Mouse (Mus musculus) CH12.LX (cell line): Measurements from ENCODE around the gene Rad21l. TPM values are rescaled to one million over a fixed set of nuclear protein-coding genes. Genes with fewer than 3 reads are reported as not detected.

Experiments used
- DNase-seq: peaks from one replicate; pipeline ENCODE4 v3.0.0-alpha.2; 2013; ENCODE audit errors: extremely low read depth
- H3K27ac ChIP-seq: 2 replicates; pipeline ENCODE4 v1.5.1; 2012; ENCODE audit warnings: low read depth, mild to moderate bottlenecking, control low read depth, moderate library complexity; ENCODE audit not compliant: insufficient read depth
- H3K27me3 ChIP-seq: replicated peaks from 2 replicates; pipeline ENCODE3; 2012; ENCODE audit warnings: inconsistent platforms
- H3K36me3 ChIP-seq, 2 experiments: replicated peaks in 1 of 2; 2 replicates each; pipeline versions ENCODE3 to v1.6.1; 2012; ENCODE audit warnings: inconsistent platforms in 1 of 2, low read length in 1 of 2, mild to moderate bottlenecking in 1 of 2, mixed read lengths in 1 of 2, moderate library complexity in 1 of 2; ENCODE audit not compliant: control insufficient read depth in 1 of 2, insufficient read depth in 1 of 2
- H3K4me1 ChIP-seq, 2 experiments: 2 replicates each; pipeline ENCODE4 v1.6.1; 2012; ENCODE audit warnings: inconsistent platforms in 1 of 2, moderate library complexity in 1 of 2; ENCODE audit not compliant: insufficient read depth in 2 of 2, control insufficient read depth in 1 of 2
- H3K4me2 ChIP-seq: 2 replicates; pipeline ENCODE4 v1.6.1; 2012; ENCODE audit warnings: low read depth, mild to moderate bottlenecking, control low read depth; ENCODE audit not compliant: poor library complexity, insufficient read depth, severe bottlenecking
- H3K4me3 ChIP-seq, 3 experiments: fragments of 150-350 bp in 1 of 3; sonication (generic) in 1 of 3; replicated peaks in 1 of 3; 2 replicates each; pipeline versions ENCODE3 to v1.5.1; 2011 to 2012; ENCODE audit warnings: low read depth in 2 of 3, low read length in 2 of 3, mild to moderate bottlenecking in 2 of 3, moderate library complexity in 2 of 3, control low read depth in 1 of 3, improper control_type of control experiment in 1 of 3, inconsistent platforms in 1 of 3, mixed read lengths in 1 of 3; ENCODE audit not compliant: poor library complexity in 1 of 3
- H3K79me2 ChIP-seq: replicated peaks from 2 replicates; pipeline ENCODE4 v1.6.1; 2012; ENCODE audit warnings: mild to moderate bottlenecking, moderate library complexity; ENCODE audit not compliant: control insufficient read depth, poor library complexity, insufficient read depth, severe bottlenecking; ENCODE audit errors: extremely low read depth
- H3K9ac ChIP-seq: 2 replicates; pipeline ENCODE4 v1.6.1; 2012; ENCODE audit warnings: low read depth, mild to moderate bottlenecking, control low read depth, moderate library complexity; ENCODE audit not compliant: insufficient read depth
- H3K9me3 ChIP-seq: replicated peaks from 2 replicates; pipeline ENCODE3; 2012; ENCODE audit warnings: low read length, inconsistent platforms, mixed read lengths
- CTCF ChIP-seq, 2 experiments: IDR thresholded peaks in 1 of 2; conservative IDR thresholded peaks in 1 of 2; 2 replicates each; pipeline ENCODE4 v1.5.1; 2011 to 2012; ENCODE audit warnings: low read depth in 2 of 2, low read length in 2 of 2, improper control_type of control experiment in 1 of 2, inconsistent platforms in 1 of 2, mild to moderate bottlenecking in 1 of 2, moderate library complexity in 1 of 2
- E2F4 ChIP-seq: IDR thresholded peaks from 2 replicates; pipeline ENCODE4 v1.6.1; 2011; ENCODE audit warnings: low read depth, low read length, improper control_type of control experiment; ENCODE audit not compliant: insufficient replicate concordance
- ETS1 ChIP-seq: conservative IDR thresholded peaks from 2 replicates; pipeline ENCODE4 v1.6.1; 2012; ENCODE audit warnings: low read depth, mild to moderate bottlenecking, inconsistent platforms, low read length, improper control_type of control experiment, moderate library complexity
- GABPA ChIP-seq: IDR thresholded peaks from 2 replicates; pipeline ENCODE4 v1.6.1; 2012; ENCODE audit warnings: low read depth, low read length, improper control_type of control experiment, inconsistent platforms; ENCODE audit not compliant: insufficient replicate concordance
- HCFC1 ChIP-seq: IDR thresholded peaks from 2 replicates; pipeline ENCODE4 v1.6.1; 2012; ENCODE audit warnings: low read depth, mild to moderate bottlenecking, inconsistent platforms, low read length, improper control_type of control experiment
- JUND ChIP-seq: conservative IDR thresholded peaks from 2 replicates; pipeline ENCODE4 v1.6.1; 2011; ENCODE audit warnings: low read depth, low read length, improper control_type of control experiment
- MAFK ChIP-seq: IDR thresholded peaks from 2 replicates; pipeline ENCODE4 v1.6.1; 2011; ENCODE audit warnings: low read length, improper control_type of control experiment; ENCODE audit not compliant: insufficient replicate concordance
- MXI1 ChIP-seq: IDR thresholded peaks from 2 replicates; pipeline ENCODE4 v1.6.1; 2011; ENCODE audit warnings: mild to moderate bottlenecking, low read depth, low read length, improper control_type of control experiment
- NELFE ChIP-seq: IDR thresholded peaks from 2 replicates; pipeline ENCODE4 v1.6.1; 2011; ENCODE audit warnings: low read depth, low read length, improper control_type of control experiment
- NRF1 ChIP-seq: IDR thresholded peaks from 2 replicates; pipeline ENCODE4 v1.6.1; 2014; ENCODE audit warnings: low read depth, mild to moderate bottlenecking, inconsistent platforms, low read length, improper control_type of control experiment, moderate library complexity
- POLR2A ChIP-seq: IDR thresholded peaks from 2 replicates; pipeline ENCODE4 v1.6.1; 2011; ENCODE audit warnings: low read depth, mild to moderate bottlenecking, improper control_type of control experiment, low read length
- SMC3 ChIP-seq: IDR thresholded peaks from 2 replicates; pipeline ENCODE4 v1.6.1; 2011; ENCODE audit warnings: low read depth, low read length, improper control_type of control experiment
- TCF12 ChIP-seq: IDR thresholded peaks from 2 replicates; pipeline ENCODE4 v1.6.1; 2014; ENCODE audit warnings: low read depth, mild to moderate bottlenecking, inconsistent platforms, low read length, improper control_type of control experiment
- UBTF ChIP-seq: IDR thresholded peaks from 2 replicates; pipeline ENCODE4 v1.6.1; 2012; ENCODE audit warnings: low read depth, mild to moderate bottlenecking, inconsistent platforms, low read length, improper control_type of control experiment, moderate library complexity
- USF1 ChIP-seq: IDR thresholded peaks from 2 replicates; pipeline ENCODE4 v1.6.1; 2014; ENCODE audit warnings: low read depth, mild to moderate bottlenecking, inconsistent platforms, low read length, improper control_type of control experiment
- ZKSCAN1 ChIP-seq: IDR thresholded peaks from 2 replicates; pipeline ENCODE4 v1.6.1; 2012; ENCODE audit warnings: low read depth, inconsistent platforms, low read length, improper control_type of control experiment, borderline replicate concordance
- ZMIZ1 ChIP-seq: IDR thresholded peaks from 2 replicates; pipeline ENCODE4 v1.6.1; 2012; ENCODE audit warnings: low read depth, mild to moderate bottlenecking, inconsistent platforms, low read length, improper control_type of control experiment
- dilution Hi-C: fragments of 300-500 bp; cut with MboI; formaldehyde crosslinking; loops from 2 replicates; pipeline ENCODE4 v1.14.3; 2020; ENCODE audit warnings: low sequenced_read_pairs; ENCODE audit not compliant: extremely low pct_unique_long_range_greater_than_20kb, extremely low pct_ligation_motif_present
- in situ Hi-C: fragments of 300-500 bp; cut with MboI; formaldehyde crosslinking; loops from 3 replicates; pipeline ENCODE4 v1.14.3; 2019; ENCODE audit warnings: low sequenced_read_pairs, low pct_ligation_motif_present, low pct_unique_long_range_greater_than_20kb, mixed read lengths
- polyA plus RNA-seq: library from polyadenylated mRNA; unstranded; fragments of >175 nt; gene quantifications from 2 replicates; pipeline ENCODE4 v1.2.1, GENCODE M21; 2012; ENCODE audit warnings: low read depth; ENCODE audit not compliant: insufficient read length
- total RNA-seq, 2 experiments: library from RNA; depleted of rRNA; stranded (reverse); fragments of 300-350 nt in 1 of 2; fragments of >200 nt in 1 of 2; gene quantifications; 2 replicates each; pipeline ENCODE4 v1.2.3; 2012 to 2014

The Rad21l gene
- total and polyA plus RNA-seq, 3 experiments, result not detected

DNA sequence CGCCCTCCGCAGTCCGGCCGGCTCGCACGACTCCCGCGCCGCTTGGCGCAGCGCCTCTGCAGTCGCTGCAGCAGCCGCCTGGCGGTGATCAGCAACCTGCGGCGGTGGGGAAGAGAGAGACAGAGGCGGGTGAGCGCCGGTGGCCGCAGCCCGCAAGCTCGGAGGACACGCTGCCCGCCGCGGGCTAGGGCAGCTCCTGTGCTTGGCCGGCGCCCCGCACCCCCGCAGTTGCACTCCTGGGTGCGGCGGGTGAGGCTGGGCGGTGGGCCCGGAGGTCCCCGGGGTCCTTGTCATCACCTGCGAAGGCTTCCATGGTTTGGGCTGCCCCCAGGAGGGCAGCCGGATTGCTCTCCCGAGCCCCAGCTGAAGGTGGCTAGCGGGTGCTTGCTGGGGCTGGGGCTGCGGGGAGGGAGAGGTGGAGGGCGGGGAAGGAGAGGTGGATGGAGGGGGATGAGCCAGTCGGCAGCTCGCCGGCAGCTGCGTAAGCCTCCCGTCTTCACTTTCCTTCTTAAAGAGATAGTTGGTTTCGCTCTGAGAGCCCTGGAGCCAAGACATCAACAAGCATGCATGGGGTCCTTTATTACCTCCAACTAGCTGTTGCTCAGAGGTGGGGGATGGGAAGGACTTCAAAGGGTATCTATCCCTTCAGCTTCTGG, 36.0 kb downstream of the Rad21l start, which contains the start of gene Snph:
Gene Snph, minus strand, starts transcription at position 435 of the 656 bp plus-strand sequence.
- Histone ChIP-seq H3K4me2 (no peak within 1 kb of the TSS), H3K9me3 (no peaks in the 10 kb centered on the region), H3K4me1 (0 out of 4 replicates have a peak, but pooled peaks cover 0 to 3% of the 10 kb centered on the region in 2 experiments), H3K79me2 (no peaks in the 10 kb centered on the region)
- in situ Hi-C loops (no loop called here), dilution Hi-C loops (no loop called here)
- TF ChIP-seq GABPA, result no peak
- TF ChIP-seq, all 38 proteins: peak for 0
- H3K4me3 ChIP-seq, result no peak within 1 kb of the TSS
- no peak for DNase-seq
- no peaks in the 10 kb centered on the region for H3K36me3 ChIP-seq
- peaks cover 75% of the 10 kb centered on the region for H3K27me3 ChIP-seq
- H3K9ac ChIP-seq, result no peak within 1 kb of the TSS
- H3K27ac ChIP-seq, result no peak within 1 kb of the TSS

DNA sequence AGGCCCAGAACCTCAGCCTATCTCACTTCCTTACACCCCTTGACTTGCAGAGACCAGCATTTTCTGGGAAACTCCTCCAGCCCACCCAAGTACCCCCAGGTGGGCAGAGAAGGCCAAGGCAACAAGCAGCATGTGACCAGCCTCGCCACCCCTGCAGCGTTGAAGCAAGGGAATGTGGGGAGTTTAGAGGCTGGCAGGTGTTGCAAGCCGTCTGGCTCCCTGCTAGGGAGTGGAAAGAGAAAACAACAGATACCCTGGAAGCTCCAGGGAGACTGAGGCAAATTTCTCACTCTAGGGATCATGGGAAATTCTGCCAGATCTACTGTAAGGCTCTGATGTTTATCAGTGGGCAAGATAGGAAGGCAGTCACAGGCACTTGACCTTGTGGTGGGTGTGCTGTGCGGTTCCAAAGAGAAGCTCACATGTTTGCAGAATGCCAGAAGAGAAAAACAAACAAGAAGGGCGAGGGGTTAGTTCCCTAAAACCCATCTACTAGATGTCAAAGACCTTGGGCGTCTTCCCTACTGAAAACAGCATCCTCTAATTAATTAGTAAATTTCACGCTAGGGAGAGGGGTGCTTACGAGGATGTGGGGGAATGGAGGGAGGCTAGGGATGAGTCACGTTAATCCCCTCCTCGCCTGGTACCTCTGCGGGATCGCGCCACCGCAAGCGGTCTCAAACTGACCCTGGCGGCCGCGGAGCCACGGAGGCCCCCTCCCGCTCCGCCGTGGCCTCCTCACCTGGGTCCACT, 36.8 kb downstream of the Rad21l start:
- H3K9ac ChIP-seq, result no peak overlapping the region
- in situ Hi-C loops, result no loop called here

DNA sequence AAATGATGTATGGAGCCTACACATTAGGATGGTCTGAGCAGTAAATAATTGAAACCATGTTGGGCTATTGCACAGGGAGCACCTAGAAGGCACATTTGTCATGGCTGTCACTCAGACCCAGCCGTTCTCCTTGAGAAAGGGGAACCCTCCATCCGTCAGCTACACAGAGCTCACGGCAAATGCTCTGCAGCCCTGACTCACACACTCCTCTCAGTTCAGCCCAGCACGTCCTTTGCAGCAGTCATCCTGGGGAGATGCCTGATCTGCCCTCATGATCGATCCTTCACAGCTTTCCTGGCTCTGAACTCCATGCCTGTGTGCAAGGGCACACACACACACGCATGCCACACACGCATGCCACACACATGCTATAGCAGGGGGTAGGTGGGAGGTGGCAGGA, 39.0 kb downstream of the Rad21l start:
- Histone ChIP-seq H3K4me1 (0 out of 4 replicates have a peak, but pooled peaks cover 0 to 3% of the 10 kb centered on the region in 2 experiments), H3K27ac (no peak overlapping the region; the same call in 1 of the 2 replicates), H3K27me3 (peaks cover 88% of the 10 kb centered on the region), H3K4me2 (no peak overlapping the region), H3K36me3 (no peaks in the 10 kb centered on the region), H3K9ac (no peak overlapping the region), H3K79me2 (no peaks in the 10 kb centered on the region), H3K4me3 (no peak overlapping the region), H3K9me3 (no peaks in the 10 kb centered on the region)
- no peak for DNase-seq
- TF ChIP-seq SMC3, result no peak
- no peak for TF ChIP-seq E2F4
- no peak for TF ChIP-seq JUND
- TF ChIP-seq MAFK, result no peak
- TF ChIP-seq ETS1, result no peak
- no peak for TF ChIP-seq USF1
- no peak for TF ChIP-seq HCFC1
- in situ Hi-C loops, result no loop called here
- dilution Hi-C loops, result no loop called here

More for the DNA sequence above, 36.8 kb downstream of the Rad21l start:
- DNase-seq, result no peak
- TF ChIP-seq CTCF (conservative IDR thresholded peaks at IDR 0.05 in 1 of 2, IDR thresholded peaks at IDR 0.05 in 1 of 2; ENCODE audit: low read depth in 2 of 2, low read length in 2 of 2) (no peak), JUND (no peak), ZKSCAN1 (no peak), ZMIZ1 (no peak), POLR2A (no peak), TCF12 (no peak), GABPA (no peak), MXI1 (no peak), NRF1 (no peak), NELFE (no peak), UBTF (no peak)
- no peaks in the 10 kb centered on the region for H3K9me3 ChIP-seq
- no peaks in the 10 kb centered on the region for H3K79me2 ChIP-seq
- no peak overlapping the region for H3K4me3 ChIP-seq
- H3K4me2 ChIP-seq, result no peak overlapping the region
- no peak overlapping the region for H3K27ac ChIP-seq
- dilution Hi-C loops, result no loop called here
- H3K4me1 ChIP-seq, result 0 out of 4 replicates have a peak, but pooled peaks cover 0 to 3% of the 10 kb centered on the region in 2 experiments
- H3K27me3 ChIP-seq, result peaks cover 80% of the 10 kb centered on the region
- no peaks in the 10 kb centered on the region for H3K36me3 ChIP-seq
